Mouse (Mus musculus) gastrocnemius, adult 2 months (tissue): ENCODE measurements around the gene Zfp800. TPM values are rescaled to one million over a fixed set of nuclear protein-coding genes. Genes with fewer than 3 reads are reported as not detected.

Experiments
- DNase-seq: peaks from one replicate; pipeline ENCODE4 v3.0.0; 2022
- H3K27ac ChIP-seq: fragments of 200-600 bp; 2 replicates; pipeline ENCODE4 v1.8.1; 2022; ENCODE audit warnings: mild to moderate bottlenecking
- H3K4me3 ChIP-seq: fragments of 200-600 bp; 2 replicates; pipeline ENCODE4 v1.8.1; 2022; ENCODE audit warnings: mild to moderate bottlenecking, moderate library complexity
- CTCF ChIP-seq: fragments of 200-600 bp; IDR thresholded peaks from 2 replicates; pipeline ENCODE4 v1.8.1; 2022; ENCODE audit warnings: antibody characterized with exemption, mild to moderate bottlenecking, moderate library complexity
- intact Hi-C: fragments of 180-260 bp; cut with DNase I; formaldehyde crosslinking; loops from one replicate; pipeline ENCODE4 v1.15.1; 2025
- long read RNA-seq, 2 experiments: library from polyadenylated mRNA; stranded (forward); transcript quantifications; one replicate each; pipeline ENCODE4 v2.0.0; 2021
- total RNA-seq, 2 experiments: library from RNA; stranded (reverse); gene quantifications; 2 replicates each; pipeline ENCODE4 v1.2.3; 2021

The Zfp800 gene
- total RNA-seq: 1 to 10 TPM; 6.0 to 7.4 TPM
- long read RNA-seq, experiment 1, full-length matches to known transcripts: 7 of 11 reads
- long read RNA-seq, experiment 1, partial matches to known transcripts: 2 of 11 reads
- long read RNA-seq, experiment 1, other reads (novel, unspliced or antisense): 2 of 11 reads
- long read RNA-seq, experiment 2, partial matches to known transcripts: 1 of 3 reads
- long read RNA-seq, experiment 2, other reads (novel, unspliced or antisense): 1 of 3 reads

DNA sequence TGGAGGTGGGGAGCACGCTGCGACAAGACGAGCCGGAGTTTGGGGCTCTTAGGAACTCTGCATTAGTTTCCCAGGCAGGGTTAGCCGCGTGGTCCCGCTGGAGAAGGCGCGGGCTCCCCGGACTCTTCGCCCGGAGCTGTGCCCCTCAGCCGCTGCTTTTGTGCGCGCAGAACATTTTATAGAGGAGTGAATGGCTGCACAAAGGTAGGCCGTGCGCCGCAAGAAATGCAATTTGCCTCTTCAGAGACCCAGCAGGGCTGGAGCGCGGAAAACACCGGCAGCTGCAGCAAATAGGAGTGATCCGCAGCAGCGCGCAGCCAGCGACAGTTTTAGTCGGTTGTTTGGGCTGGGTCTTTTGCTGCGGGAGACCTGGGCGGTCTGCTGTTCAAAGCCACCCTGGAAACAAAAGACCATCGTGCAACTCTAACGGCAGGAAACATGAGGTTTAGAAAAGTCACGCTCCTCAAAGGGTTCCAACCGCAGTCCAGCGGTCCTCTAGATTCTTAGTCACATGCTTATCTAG lies at the start of gene Zfp800:
Gene Zfp800, minus strand, starts transcription at position 325 of the 523 bp plus-strand sequence.
- H3K27ac ChIP-seq: no peak within 1 kb of the TSS
- peak within 1 kb of the TSS; percentile 69 for H3K4me3 ChIP-seq
- intact Hi-C loops: no loop called here
- TF ChIP-seq CTCF: no peak
- DNase-seq: no peak

GRCm38 (mm10) chr6:28431538-28431855 lies 33.7 kb upstream of the Zfp800 start:
- Histone ChIP-seq H3K4me3 (no peak overlapping the region), H3K27ac (no peak overlapping the region)
- TF ChIP-seq CTCF: no peak
- intact Hi-C loops: no loop called here
- no peak for DNase-seq

DNA sequence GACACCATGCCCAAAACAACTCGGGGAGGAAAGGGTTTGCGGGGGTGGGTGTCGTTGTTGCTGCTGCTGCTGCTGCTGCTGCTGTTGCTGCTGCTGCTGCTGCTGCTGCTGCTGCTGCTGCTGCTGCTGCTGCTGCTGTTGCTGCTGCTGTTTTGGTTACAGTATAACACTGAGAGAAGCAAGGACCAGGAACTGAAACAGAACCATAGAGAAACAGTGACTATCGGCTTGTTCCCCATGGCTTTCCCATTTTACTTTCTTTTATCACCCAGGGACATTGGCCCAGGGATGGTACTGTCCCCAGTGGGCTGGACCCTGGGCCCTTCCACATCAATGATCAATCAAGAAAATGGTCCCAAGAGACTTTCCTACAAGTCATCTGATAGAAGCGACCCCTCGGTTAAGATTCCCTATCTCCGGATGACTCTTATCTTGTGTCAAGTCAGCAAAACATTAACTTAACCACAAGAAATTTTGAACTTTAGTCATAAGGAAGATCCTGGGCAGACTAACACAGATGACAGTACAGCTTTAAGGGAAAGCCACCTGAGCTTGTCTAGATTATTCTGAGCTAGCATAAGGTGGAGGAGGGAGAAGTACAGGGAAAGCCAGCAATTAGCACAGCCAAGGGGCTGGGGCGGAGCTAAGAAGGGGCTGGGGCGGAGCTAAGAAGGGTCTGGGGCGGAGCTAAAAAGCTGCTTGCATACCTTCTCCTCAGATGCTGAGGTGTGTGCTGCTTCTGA lies 33.2 kb upstream of the Zfp800 start:
- Histone ChIP-seq H3K27ac (no peak overlapping the region), H3K4me3 (no peak overlapping the region)
- DNase-seq: no peak
- intact Hi-C loops: no loop called here
- TF ChIP-seq CTCF: no peak

DNA sequence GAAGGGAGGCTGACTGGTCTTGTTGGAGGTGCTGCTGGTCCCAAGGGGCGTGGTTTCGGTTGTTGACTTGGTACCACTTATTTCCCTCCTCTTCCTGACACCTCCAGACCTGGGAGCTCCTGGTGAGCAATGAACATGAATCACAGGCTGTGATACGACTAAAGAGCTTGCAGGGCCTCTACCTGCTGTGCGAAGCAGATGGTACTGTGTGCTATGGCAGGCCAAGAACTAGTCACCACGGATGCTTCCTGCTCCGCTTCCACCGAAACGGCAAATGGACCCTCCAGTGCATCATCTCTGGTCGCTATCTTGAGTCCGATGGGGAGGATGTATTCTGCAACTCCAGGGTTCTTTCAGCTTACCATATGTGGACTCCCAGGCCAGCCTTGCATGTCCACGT lies 32.1 kb upstream of the Zfp800 start:
- no peak for TF ChIP-seq CTCF
- no peak overlapping the region for H3K27ac ChIP-seq
- H3K4me3 ChIP-seq: no peak overlapping the region
- intact Hi-C loops: no loop called here
- DNase-seq: no peak

DNA sequence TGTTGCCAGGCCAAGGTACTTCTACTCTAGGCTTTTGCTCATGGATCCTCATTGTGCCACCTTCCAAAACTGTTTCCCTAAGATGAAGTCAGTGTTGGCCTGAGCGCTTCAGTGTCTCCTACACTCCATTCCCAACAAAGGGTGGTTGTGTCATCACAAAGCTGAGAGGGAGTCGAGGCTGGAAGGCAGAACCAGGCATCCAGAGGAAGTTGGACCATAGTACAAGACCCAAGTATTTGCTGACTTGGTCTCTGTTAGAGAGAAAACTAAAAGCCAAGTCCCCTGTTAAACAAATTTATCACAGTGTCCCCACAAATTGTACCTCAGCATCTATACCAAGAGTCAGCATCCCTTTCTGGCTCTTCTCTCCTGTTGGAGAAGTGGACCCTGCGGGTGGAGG lies 30.5 kb upstream of the Zfp800 start, which contains the start of gene Gcc1:
Gene Gcc1, minus strand, starts transcription at position 101 of the 400 bp plus-strand sequence.
- no peak for DNase-seq
- TF ChIP-seq CTCF: no peak
- intact Hi-C loops: no loop called here
- H3K27ac ChIP-seq: no peak within 1 kb of the TSS
- no peak within 1 kb of the TSS for H3K4me3 ChIP-seq

DNA sequence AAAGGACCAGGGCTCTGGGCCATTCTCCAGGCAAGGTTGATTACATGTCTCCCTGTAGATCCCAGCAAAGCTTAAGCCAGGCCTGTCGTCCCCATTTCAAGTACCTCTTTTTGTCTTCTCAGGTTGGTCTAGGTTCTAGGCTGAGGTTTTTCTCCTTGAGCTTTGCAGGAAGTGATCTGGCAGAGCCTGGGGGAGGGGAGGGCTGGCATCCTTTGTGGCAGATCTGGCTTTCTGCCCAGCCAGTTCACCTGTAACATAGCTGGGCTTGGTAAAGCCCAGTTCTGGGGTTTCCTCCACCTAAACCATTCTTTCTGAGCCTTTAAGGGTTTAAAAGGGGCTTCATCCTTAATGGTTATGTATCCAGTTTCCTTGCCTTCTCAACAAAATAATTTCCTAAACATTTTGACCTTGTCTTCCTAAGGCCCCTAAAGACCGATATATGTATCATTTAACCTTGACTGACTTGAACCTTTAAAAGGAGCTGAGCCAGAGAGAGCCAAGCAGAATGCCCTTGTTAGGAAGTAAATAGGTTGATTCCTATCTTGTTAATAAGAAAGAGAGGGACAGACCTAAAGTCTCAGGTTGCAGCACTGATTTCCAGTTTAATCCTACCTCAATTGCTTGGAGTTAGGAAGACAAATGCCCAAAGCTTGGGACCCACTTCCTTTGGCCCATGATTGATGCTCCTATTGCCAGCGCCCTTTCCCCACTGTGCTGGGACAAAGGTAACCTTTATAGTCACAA lies 29.5 kb upstream of the Zfp800 start, which contains the start of gene Fscn3:
Gene Fscn3, plus strand, starts transcription at position 694 of the 744 bp plus-strand sequence.
- H3K27ac ChIP-seq: no peak within 1 kb of the TSS
- no peak for TF ChIP-seq CTCF
- H3K4me3 ChIP-seq: no peak within 1 kb of the TSS
- DNase-seq: no peak
- intact Hi-C loops: no loop called here

DNA sequence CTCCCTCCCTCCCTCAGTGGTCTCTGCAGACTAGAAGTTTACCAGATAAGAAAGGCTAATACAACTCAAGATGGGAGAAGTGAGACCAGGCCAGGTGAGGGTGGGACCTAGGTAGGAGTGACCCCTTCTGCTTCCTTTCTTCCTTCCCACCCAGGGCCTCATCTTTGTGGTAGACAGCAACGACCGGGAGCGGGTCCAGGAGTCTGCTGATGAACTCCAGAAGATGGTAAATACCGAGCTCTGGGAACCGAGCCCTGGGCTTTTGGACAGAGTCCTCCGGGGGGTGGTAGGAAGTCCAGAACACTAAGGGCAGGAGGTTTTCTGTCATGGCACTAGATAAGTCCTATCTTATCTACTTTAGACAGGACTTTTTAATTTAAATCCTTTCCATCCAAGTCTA lies 27.2 kb upstream of the Zfp800 start:
- intact Hi-C loops: no loop called here
- Histone ChIP-seq H3K27ac (no peak overlapping the region), H3K4me3 (peak overlapping the region; percentile 96)
- TF ChIP-seq CTCF: no peak
- DNase-seq: peak; percentile 26

GRCm38 (mm10) chr6:28423767-28424695 lies 26.2 kb upstream of the Zfp800 start:
- peak overlapping the region; percentile 97 for H3K27ac ChIP-seq
- peak; percentile 59 for DNase-seq
- H3K4me3 ChIP-seq: peak overlapping the region; percentile 96

GRCm38 (mm10) chr6:28423313-28423712 lies 25.5 kb upstream of the Zfp800 start, which contains the start of gene Arf5:
Arf5 (plus strand) TSS chr6:28423560.
- peak within 1 kb of the TSS; percentile 97 for H3K27ac ChIP-seq
- intact Hi-C loops: loop anchor here (1.0 to 5.0 kb wide), 3 partner anchors 39 to 161 kb away; no protein-coding TSS in a partner anchor
- TF ChIP-seq CTCF: no peak
- H3K4me3 ChIP-seq: peak within 1 kb of the TSS; percentile 96
- peak; percentile 98 for DNase-seq

More at GRCm38 (mm10) chr6:28423767-28424695, 26.2 kb upstream of the Zfp800 start:
- intact Hi-C loops: loop anchor here (1.0 to 5.0 kb wide), 3 partner anchors 38 to 162 kb away; no protein-coding TSS in a partner anchor
- TF ChIP-seq CTCF: peak; percentile 23; the same call in 1 of the 2 replicates

DNA sequence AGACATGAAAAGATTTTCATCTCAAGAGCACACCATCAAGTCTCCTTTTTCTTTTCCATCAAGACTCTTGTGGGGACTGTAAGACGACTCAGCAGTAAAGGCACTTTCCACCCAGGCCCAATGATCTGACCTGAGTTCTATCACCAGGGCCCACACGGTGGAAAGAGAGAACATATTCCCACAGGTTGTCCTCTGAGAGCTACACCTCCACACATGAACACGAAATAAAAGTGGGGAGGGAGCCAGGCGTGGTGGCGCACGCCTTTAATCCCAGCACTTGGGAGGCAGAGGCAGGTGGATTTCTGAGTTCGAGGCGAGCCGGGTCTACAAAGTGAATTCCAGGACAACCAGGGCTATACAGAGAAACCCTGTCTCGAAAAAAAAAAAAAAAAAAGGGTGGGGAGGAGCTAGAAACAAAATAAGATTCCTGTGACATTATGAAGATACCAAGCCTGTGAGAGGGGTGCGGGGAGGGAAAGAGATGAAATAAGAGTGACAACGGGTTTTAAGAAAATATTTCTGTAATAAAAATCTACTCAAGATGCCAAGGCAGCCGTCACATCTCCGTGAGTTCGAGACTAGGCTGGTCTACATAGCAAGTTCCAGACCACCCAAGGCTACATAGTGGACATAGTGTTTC lies 25.0 kb upstream of the Zfp800 start:
- intact Hi-C loops: loop anchor here (1.0 to 5.0 kb wide), 3 partner anchors 40 to 160 kb away; no protein-coding TSS in a partner anchor
- TF ChIP-seq CTCF: no peak
- DNase-seq: no peak
- Histone ChIP-seq H3K4me3 (peak overlapping the region; percentile 96), H3K27ac (peak overlapping the region; percentile 97)

DNA sequence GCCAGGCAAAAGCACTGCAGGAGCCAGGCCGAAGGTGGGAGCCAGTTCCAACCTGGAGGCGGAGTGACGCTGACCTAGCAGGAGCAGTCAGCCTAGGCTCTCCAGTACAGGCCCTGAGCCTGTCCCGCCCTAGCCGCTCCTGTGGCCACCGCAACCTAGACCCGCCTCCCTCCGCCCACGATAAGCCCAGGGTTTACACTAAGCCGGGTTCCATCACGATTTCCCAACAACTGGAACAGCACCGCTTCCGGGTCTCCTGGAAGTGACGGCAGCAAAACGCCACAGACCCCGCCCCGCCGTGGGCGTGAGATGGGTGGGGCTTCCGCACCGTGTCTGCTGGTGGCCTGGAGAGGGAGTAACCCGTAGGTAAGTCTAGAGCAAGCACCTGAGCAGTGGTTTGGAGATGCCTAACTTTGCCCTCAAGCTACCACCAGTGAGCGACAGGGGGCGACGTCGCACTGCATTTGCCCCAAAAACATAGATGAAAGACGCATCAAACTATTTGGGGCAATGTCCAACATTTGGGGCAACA lies 23.7 kb upstream of the Zfp800 start:
- peak overlapping the region; percentile 97 for H3K27ac ChIP-seq
- peak; percentile 60 for TF ChIP-seq CTCF
- intact Hi-C loops: loop anchor here (5.0 kb wide), 2 partner anchors 41 to 159 kb away; no protein-coding TSS in a partner anchor
- peak overlapping the region; percentile 80 for H3K4me3 ChIP-seq
- peak; percentile 97 for DNase-seq
